Mouse (Mus musculus) forebrain, embryonic 10.5 days (tissue): ENCODE measurements around the gene C1rl. TPM values are rescaled to one million over a fixed set of nuclear protein-coding genes. Genes with fewer than 3 reads are reported as not detected.
"Not testable (repeated sequence)": the region's sequence is repeated elsewhere in the genome, so short reads cannot be mapped to it uniquely, and the experiment has no call there.

ENCODE experiments used
- DNase-seq: peaks from one replicate; pipeline ENCODE4 v3.0.0-alpha.2; 2017; ENCODE audit warnings: low spot score; ENCODE audit errors: extremely low spot score
- H3K27ac ChIP-seq: fragments of 300-500 bp; sonication (generic); 2 replicates; pipeline ENCODE4 v1.5.1; 2016; ENCODE audit warnings: mild to moderate bottlenecking
- H3K27me3 ChIP-seq: fragments of 300-500 bp; sonication (generic); 2 replicates; pipeline ENCODE4 v1.6.1; 2016; ENCODE audit warnings: mild to moderate bottlenecking; ENCODE audit not compliant: poor library complexity, severe bottlenecking
- H3K36me3 ChIP-seq: fragments of 300-500 bp; sonication (generic); replicated peaks from 2 replicates; pipeline ENCODE4 v1.6.1; 2016; ENCODE audit warnings: mild to moderate bottlenecking, moderate library complexity
- H3K4me1 ChIP-seq: fragments of 300-500 bp; sonication (generic); 2 replicates; pipeline ENCODE4 v1.6.1; 2016
- H3K4me3 ChIP-seq: fragments of 300-500 bp; sonication (generic); 2 replicates; pipeline ENCODE4 v1.5.1; 2016; ENCODE audit warnings: mild to moderate bottlenecking, moderate library complexity
- H3K9me3 ChIP-seq: fragments of 300-500 bp; sonication (generic); 2 replicates; pipeline ENCODE4 v1.6.1; 2016; ENCODE audit warnings: mild to moderate bottlenecking, moderate library complexity
- WGBS: fragments of 180-500 bp; shearing (Covaris S2); methylation state at CpG from one replicate; pipeline ENCODE4 v1.1.7; 2016; 5-methylcytosine and 5-hydroxymethylcytosine counted together
- polyA plus RNA-seq: library from polyadenylated mRNA; unstranded; fragments of >200 nt; fragmentation: Nextera tagmentation; extraction: Ambion mirVana; gene quantifications from 2 replicates; pipeline ENCODE4 v1.2.1, GENCODE M21; 2016

C1rl gene
- polyA plus RNA-seq, 1 experiment from 2014 or later, result 0.11 TPM

DNA sequence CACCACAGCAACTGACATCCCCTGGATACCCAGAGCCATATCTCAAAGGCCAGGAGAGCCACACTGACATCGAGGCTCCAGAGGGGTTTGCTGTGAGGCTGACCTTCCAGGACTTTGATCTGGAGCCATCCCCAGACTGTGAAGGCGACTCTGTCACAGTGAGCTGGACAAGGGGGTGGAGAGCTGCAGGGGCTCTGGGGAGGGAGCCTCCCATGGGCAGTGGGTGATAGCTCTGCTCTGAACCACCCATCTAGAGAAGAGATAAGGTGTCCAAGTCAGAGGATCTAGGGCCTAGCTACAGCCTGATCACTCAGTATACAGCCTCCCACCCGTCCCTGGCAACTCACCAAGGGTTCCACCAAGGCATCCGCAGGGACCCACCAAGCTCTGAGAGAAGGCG is 973 bp downstream of the C1rl start:
- Histone ChIP-seq H3K27me3 (no peaks in the 10 kb centered on the region), H3K4me3 (no peak overlapping the region), H3K27ac (peak overlapping the region; percentile 76; the same call in 1 of the 2 replicates), H3K4me1 (peaks cover 7% of the 10 kb centered on the region), H3K36me3 (no peaks in the 10 kb centered on the region), H3K9me3 (peaks cover 8% of the 10 kb centered on the region; the same call in 1 of the 2 replicates)
- WGBS, result 82% methylated on average over 5 of the region's 5 CpGs
- DNase-seq, result no peak

GRCm38 (mm10) chr6:124496054-124496453 is 3.1 kb downstream of the C1rl start:
- Histone ChIP-seq H3K36me3 (no peaks in the 10 kb centered on the region), H3K4me1 (peaks cover 7% of the 10 kb centered on the region), H3K27ac (no peak overlapping the region), H3K9me3 (peaks cover 8% of the 10 kb centered on the region; the same call in 1 of the 2 replicates), H3K27me3 (no peaks in the 10 kb centered on the region), H3K4me3 (no peak overlapping the region)
- 91% methylated on average over 5 of the region's 5 CpGs for WGBS
- DNase-seq, result no peak

- Histone ChIP-seq H3K36me3 (no peaks in the 10 kb centered on the region), H3K4me1 (no peaks in the 10 kb centered on the region), H3K9me3 (peaks cover 8% of the 10 kb centered on the region; the same call in 1 of the 2 replicates), H3K4me3 (no peak overlapping the region), H3K27ac (no peak overlapping the region), H3K27me3 (no peaks in the 10 kb centered on the region)
- WGBS, result 51% methylated on average over 10 of the region's 10 CpGs
- DNase-seq, result no peak
These were observed 7.1 kb downstream of the C1rl start for GRCm38 (mm10) chr6:124499914-124500566.

DNA sequence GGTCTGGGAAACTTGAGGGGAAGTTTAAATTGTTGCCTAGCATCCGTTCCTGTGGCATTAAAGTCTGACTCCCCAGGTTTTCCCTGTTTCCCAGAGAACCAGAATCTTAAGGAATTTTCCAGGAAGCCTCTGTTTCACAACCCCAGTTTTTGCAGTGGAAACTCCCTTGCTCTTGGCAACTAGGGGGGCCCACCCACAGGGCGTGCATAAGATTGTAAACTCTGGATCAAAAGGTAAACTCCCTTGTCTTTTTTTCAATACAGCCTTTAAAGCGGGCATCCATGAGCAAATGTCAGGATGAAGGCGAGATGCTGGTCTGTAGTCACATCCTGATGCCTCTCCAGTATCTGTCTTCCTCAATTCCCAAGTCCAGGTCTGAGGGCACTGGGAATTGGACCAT is 8.6 kb downstream of the C1rl start:
- H3K9me3 ChIP-seq, result no peaks in the 10 kb centered on the region
- no peaks in the 10 kb centered on the region for H3K36me3 ChIP-seq
- no peak for DNase-seq
- no peak overlapping the region for H3K27ac ChIP-seq
- H3K27me3 ChIP-seq, result no peaks in the 10 kb centered on the region
- no peaks in the 10 kb centered on the region for H3K4me1 ChIP-seq
- H3K4me3 ChIP-seq, result no peak overlapping the region
- WGBS, result 87% methylated on average over 4 of the region's 4 CpGs

DNA sequence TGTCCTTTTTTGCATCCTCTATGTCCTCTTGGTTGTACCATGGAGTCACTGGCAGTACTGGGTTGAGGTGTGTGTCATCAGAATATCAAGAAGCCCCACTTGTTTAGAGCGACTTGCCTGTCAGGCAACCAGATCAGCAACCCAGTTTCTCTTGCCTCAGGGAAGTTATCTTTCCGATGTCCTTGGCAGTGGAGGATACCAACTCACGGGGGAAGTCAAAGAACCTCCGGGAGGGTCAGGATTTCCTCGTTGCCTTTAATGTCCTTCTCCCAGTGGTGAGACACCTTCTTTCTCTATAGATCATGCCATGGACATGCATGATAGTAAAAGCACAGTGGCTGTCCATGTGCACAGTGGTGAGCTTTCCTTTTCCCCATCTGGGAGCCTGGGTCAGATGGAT is 9.1 kb downstream of the C1rl start:
- Histone ChIP-seq H3K9me3 (no peaks in the 10 kb centered on the region), H3K4me3 (no peak overlapping the region), H3K27me3 (no peaks in the 10 kb centered on the region), H3K4me1 (no peaks in the 10 kb centered on the region), H3K36me3 (no peaks in the 10 kb centered on the region), H3K27ac (no peak overlapping the region)
- DNase-seq, result no peak
- 90% methylated on average over 5 of the region's 5 CpGs for WGBS

DNA sequence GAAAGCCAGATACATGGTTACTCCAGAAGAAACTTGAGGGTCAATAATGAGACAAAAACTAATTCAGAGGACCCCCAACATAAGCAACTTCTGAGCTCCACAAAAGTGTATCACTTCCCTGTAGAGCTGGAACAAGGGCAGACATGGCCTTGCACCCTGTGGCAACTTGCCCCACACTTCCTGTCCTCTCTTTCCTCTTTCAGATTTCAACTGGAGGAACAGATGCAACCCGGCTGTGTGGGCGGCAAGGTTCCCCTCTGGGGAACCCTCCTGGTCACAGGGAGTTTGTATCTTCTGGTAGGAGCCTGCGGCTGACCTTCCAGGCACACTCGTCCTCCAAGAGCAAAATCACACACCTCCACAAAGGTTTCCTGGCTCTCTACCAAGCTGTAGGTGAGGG is 12.1 kb downstream of the C1rl start:
- no peak overlapping the region for H3K27ac ChIP-seq
- H3K4me3 ChIP-seq, result no peak overlapping the region
- no peaks in the 10 kb centered on the region for H3K9me3 ChIP-seq
- H3K4me1 ChIP-seq, result no peaks in the 10 kb centered on the region
- H3K27me3 ChIP-seq, result no peaks in the 10 kb centered on the region
- no peak for DNase-seq
- H3K36me3 ChIP-seq, result no peaks in the 10 kb centered on the region
- WGBS, result 80% methylated on average over 4 of the region's 4 CpGs

DNA sequence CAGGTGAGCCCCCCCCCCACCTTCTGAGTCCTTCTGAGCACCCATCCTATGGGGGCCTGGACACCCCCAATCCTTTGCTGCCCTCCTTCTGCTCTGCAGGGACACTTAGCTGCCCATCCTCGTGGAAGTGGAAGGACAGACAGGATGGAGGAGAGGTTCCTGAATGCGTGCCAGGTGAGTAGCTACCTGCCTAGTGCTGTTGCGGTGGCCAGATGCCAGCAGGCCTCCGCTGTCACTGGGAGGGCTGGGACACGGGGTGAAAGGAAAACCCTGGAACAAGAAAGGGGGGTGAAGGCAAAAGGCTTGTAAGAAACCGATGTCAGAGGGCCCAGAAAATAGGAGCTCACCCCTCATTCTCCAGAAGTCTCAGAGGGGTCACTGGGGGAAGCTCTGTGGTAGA is 14.1 kb downstream of the C1rl start:
- no peaks in the 10 kb centered on the region for H3K27me3 ChIP-seq
- H3K27ac ChIP-seq, result no peak overlapping the region
- H3K4me3 ChIP-seq, result no peak overlapping the region
- WGBS, result 90% methylated on average over 6 of the region's 6 CpGs
- no peak for DNase-seq
- H3K4me1 ChIP-seq, result no peaks in the 10 kb centered on the region
- H3K36me3 ChIP-seq, result no peaks in the 10 kb centered on the region
- H3K9me3 ChIP-seq, result no peaks in the 10 kb centered on the region

DNA sequence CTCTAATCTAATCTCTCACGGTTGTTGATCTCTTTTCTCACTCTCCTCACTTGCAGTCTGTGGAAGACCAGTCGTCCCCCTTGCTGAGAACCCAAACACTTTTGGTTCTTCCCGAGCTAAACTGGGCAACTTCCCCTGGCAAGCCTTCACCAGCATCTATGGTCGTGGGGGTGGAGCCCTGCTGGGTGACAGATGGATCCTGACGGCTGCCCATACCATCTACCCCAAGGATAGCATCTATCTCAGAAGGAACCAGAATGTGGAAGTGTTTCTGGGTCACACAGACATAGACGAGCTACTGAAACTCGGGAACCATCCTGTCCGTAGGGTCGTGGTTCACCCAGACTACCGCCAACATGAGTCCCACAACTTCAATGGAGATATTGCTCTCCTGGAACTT is 15.4 kb downstream of the C1rl start:
- WGBS, result 88% methylated on average over 10 of the region's 10 CpGs
- DNase-seq, result no peak
- no peaks in the 10 kb centered on the region for H3K36me3 ChIP-seq

GRCm38 (mm10) chr6:124509192-124509591 is 16.3 kb downstream of the C1rl start:
- not testable (repeated sequence) for H3K4me1 ChIP-seq, H3K9me3 ChIP-seq, H3K27ac ChIP-seq, H3K4me3 ChIP-seq, H3K27me3 ChIP-seq, DNase-seq, H3K36me3 ChIP-seq
- WGBS, result 94% methylated on average over 5 of the region's 5 CpGs

More for the DNA sequence above, 15.4 kb downstream of the C1rl start:
- no peaks in the 10 kb centered on the region for H3K27me3 ChIP-seq
- no peak overlapping the region for H3K27ac ChIP-seq
- no peaks in the 10 kb centered on the region for H3K4me1 ChIP-seq
- H3K9me3 ChIP-seq, result no peaks in the 10 kb centered on the region
- no peak overlapping the region for H3K4me3 ChIP-seq

DNA sequence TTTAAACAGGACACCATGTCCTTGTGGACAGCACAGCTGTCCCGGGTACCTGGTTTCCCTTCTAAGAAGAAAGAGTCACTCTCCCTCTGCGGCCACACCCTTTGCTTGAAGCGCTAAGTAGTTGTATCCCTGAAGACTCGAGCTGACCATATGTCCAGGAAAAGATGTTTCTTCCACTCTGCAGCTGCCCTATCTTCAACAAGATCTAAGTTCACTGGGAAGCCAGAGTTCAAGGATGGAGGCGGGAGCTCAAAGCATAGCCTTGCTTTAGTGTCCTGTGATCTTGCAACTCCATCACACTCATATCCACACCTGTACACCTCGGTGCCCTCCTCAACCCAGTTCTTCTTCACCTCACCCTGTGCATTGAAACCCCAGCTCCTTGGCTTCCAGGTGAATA is 19.0 kb downstream of the C1rl start:
- no peak overlapping the region for H3K4me3 ChIP-seq
- H3K36me3 ChIP-seq, result no peaks in the 10 kb centered on the region
- no peaks in the 10 kb centered on the region for H3K27me3 ChIP-seq
- no peak for DNase-seq
- H3K4me1 ChIP-seq, result no peaks in the 10 kb centered on the region
- no peaks in the 10 kb centered on the region for H3K9me3 ChIP-seq
- H3K27ac ChIP-seq, result no peak overlapping the region
- 70% methylated on average over 6 of the region's 6 CpGs for whole genome bisulfite sequencing

DNA sequence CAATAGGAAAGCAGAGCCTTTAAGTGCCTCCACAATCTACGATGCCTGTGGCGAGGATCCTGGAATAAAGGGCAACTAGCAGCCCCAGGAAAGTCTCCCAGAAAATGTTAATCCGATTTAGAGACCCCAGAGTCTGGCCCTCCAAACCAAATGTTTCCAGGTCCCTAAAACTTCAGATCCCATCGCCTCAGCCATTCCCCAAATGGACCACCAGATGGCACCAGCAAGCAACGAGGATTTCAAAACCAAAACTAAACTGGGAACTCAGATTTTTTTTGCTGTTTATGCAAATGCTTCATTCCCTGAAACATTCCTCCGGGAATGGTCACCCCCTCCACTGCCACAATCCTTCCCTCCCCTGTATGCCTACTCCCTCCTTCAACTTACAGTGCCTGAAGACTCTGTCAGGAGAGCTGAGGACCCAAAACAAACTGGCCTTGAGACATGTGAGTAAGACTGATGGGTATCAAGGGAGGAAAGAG is 19.5 kb downstream of the C1rl start, which contains the start of gene C1ra:
C1ra (plus strand) TSS at position 51 of the 482 bp plus-strand sequence.
- Histone ChIP-seq H3K36me3 (no peaks in the 10 kb centered on the region), H3K9me3 (no peaks in the 10 kb centered on the region), H3K4me1 (no peaks in the 10 kb centered on the region), H3K4me3 (no peak within 1 kb of the TSS), H3K27me3 (no peaks in the 10 kb centered on the region), H3K27ac (no peak within 1 kb of the TSS)
- 10% methylated on average over 6 of the region's 6 CpGs for WGBS
- DNase-seq, result no peak

DNA sequence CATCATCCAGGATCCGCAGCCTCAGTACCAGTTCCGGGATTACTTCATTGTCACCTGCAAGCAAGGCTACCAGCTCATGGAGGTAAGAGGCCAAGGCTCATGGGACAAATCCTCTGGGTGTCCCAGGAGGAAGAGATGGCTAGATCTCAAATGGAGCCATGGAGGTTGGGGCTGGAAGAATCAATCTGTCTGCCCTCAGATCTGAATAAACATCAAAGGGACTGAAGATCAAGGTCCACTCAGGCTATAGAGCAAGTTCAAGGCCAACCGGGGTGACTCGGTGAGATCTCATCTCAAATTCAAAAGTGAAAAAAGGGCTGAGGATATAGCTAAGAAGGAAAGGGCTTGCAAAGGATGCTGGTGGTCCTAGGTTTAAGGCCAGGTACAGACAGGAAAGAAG is 24.8 kb downstream of the C1rl start:
- not testable (repeated sequence) for H3K27me3 ChIP-seq, H3K4me3 ChIP-seq, H3K4me1 ChIP-seq, H3K9me3 ChIP-seq, DNase-seq, H3K36me3 ChIP-seq, H3K27ac ChIP-seq
- 95% methylated on average over 4 of the region's 4 CpGs for WGBS

DNA sequence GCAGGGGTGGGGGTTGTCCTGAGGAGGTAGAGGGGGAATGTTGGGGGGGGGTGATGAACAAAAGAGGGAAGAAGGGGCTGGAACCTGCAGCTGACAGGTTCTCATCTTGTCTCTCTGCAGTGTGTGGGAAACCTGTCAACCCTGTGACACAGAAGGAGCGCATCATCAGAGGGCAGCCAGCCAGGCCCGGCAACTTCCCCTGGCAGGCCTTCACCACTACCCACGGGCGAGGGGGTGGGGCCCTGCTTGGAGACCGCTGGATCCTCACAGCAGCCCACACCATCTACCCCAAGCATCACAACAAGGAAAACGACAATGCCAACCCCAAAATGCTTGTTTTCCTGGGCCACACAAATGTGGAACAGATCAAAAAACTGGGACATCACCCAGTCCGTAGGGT is 29.2 kb downstream of the C1rl start:
- H3K4me3 ChIP-seq, H3K27me3 ChIP-seq, H3K27ac ChIP-seq, DNase-seq, H3K9me3 ChIP-seq, H3K36me3 ChIP-seq, H3K4me1 ChIP-seq: not testable (repeated sequence)
- 82% methylated on average over 7 of the region's 7 CpGs for WGBS

DNA sequence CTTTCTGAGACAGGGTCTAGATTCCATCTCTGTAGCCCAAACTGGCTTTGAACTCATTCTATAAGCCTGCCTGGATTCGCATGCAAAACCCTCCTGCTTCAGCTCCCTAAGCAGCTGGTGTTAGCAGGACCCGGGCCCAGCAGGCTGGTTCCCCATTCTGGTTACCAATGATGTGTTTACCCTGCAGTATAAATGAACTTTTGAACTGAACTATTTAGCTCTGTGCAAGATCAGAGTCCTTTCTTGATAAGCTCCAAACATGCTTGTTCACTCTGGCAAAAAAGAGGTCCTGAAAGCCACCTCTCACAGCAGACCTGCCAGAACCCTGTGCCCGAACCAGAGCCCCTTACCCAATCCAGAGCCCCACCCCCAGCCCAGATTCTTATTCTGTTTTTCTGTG is 35.0 kb downstream of the C1rl start:
- Histone ChIP-seq H3K36me3 (no peaks in the 10 kb centered on the region), H3K9me3 (no peaks in the 10 kb centered on the region), H3K4me3 (no peak overlapping the region), H3K27me3 (no peaks in the 10 kb centered on the region), H3K4me1 (no peaks in the 10 kb centered on the region), H3K27ac (no peak overlapping the region)
- DNase-seq, result no peak
- WGBS, result 87% methylated on average over 3 of the region's 3 CpGs
